Mouse (Mus musculus) liver, embryonic 12.5 days (tissue): ENCODE results near the gene Tub. TPM values are rescaled to one million over a fixed set of nuclear protein-coding genes. Genes with fewer than 3 reads are reported as not detected.

Experiments
- ATAC-seq: fragments of 200-750 bp; cut with Nextera tagmentation; 2 replicates; pipeline ENCODE4 v1.8.0; 2017; ENCODE audit warnings: moderate number of reproducible peaks, mild to moderate bottlenecking, moderate library complexity
- H3K27ac ChIP-seq: fragments of 300-500 bp; sonication (generic); 2 replicates; pipeline ENCODE4 v1.5.1; 2016; ENCODE audit warnings: mild to moderate bottlenecking
- H3K27me3 ChIP-seq: fragments of 300-500 bp; sonication (generic); replicated peaks from 2 replicates; pipeline ENCODE4 v1.6.1; 2016; ENCODE audit warnings: mild to moderate bottlenecking, moderate library complexity
- H3K36me3 ChIP-seq: fragments of 300-500 bp; sonication (generic); 2 replicates; pipeline ENCODE4 v1.6.1; 2016; ENCODE audit warnings: mild to moderate bottlenecking, moderate library complexity
- H3K4me1 ChIP-seq: fragments of 300-500 bp; sonication (generic); 2 replicates; pipeline ENCODE4 v1.6.1; 2016
- H3K4me2 ChIP-seq: fragments of 300-500 bp; sonication (generic); 2 replicates; pipeline ENCODE4 v1.6.1; 2016; ENCODE audit warnings: mild to moderate bottlenecking, moderate library complexity
- H3K4me3 ChIP-seq: fragments of 300-500 bp; sonication (generic); 2 replicates; pipeline ENCODE4 v1.5.1; 2016; ENCODE audit warnings: mild to moderate bottlenecking, moderate library complexity
- H3K9ac ChIP-seq: fragments of 300-500 bp; sonication (generic); 2 replicates; pipeline ENCODE4 v1.6.1; 2016; ENCODE audit warnings: mild to moderate bottlenecking, moderate library complexity
- H3K9me3 ChIP-seq: fragments of 300-500 bp; sonication (generic); replicated peaks from 2 replicates; pipeline ENCODE4 v1.6.1; 2016; ENCODE audit warnings: mild to moderate bottlenecking, moderate library complexity
- WGBS: fragments of 180-500 bp; shearing (Covaris S2); methylation state at CpG from one replicate; pipeline ENCODE4 v1.1.7; 2016; ENCODE audit not compliant: insufficient replicate concordance; 5-methylcytosine and 5-hydroxymethylcytosine counted together
- polyA plus RNA-seq: library from polyadenylated mRNA; unstranded; fragments of >200 nt; fragmentation: Nextera tagmentation; extraction: Ambion mirVana; gene quantifications from 2 replicates; pipeline ENCODE4 v1.2.1, GENCODE M21; 2016

The Tub gene
- polyA plus RNA-seq, 1 experiment from 2014 or later = 0.04 TPM

- H3K9me3 ChIP-seq = no peaks in the 10 kb centered on the region
- ATAC-seq = no peak
- H3K4me1 ChIP-seq = no peaks in the 10 kb centered on the region
- H3K36me3 ChIP-seq = no peaks in the 10 kb centered on the region
- H3K4me3 ChIP-seq = no peak overlapping the region
- no peak overlapping the region for H3K4me2 ChIP-seq
- WGBS = 80% methylated on average over 2 of the region's 2 CpGs
- no peak overlapping the region for H3K27ac ChIP-seq
- H3K27me3 ChIP-seq = no peaks in the 10 kb centered on the region
- H3K9ac ChIP-seq = no peak overlapping the region
Measured at GRCm38 (mm10) chr7:109045876-109046275, 95.7 kb downstream of the Tub start.

GRCm38 (mm10) chr7:109050831-109051230 is 100.7 kb downstream of the Tub start:
- H3K9ac ChIP-seq = no peak overlapping the region
- no peak overlapping the region for H3K4me2 ChIP-seq
- no peaks in the 10 kb centered on the region for H3K9me3 ChIP-seq
- no peaks in the 10 kb centered on the region for H3K4me1 ChIP-seq
- no peak overlapping the region for H3K4me3 ChIP-seq
- ATAC-seq = no peak
- WGBS = 76% methylated on average over 1 of the region's 1 CpGs
- no peaks in the 10 kb centered on the region for H3K36me3 ChIP-seq
- no peaks in the 10 kb centered on the region for H3K27me3 ChIP-seq
- H3K27ac ChIP-seq = no peak overlapping the region

GRCm38 (mm10) chr7:109059536-109059935 is 109.4 kb downstream of the Tub start:
- no peaks in the 10 kb centered on the region for H3K36me3 ChIP-seq
- H3K27ac ChIP-seq = no peak overlapping the region
- no peak overlapping the region for H3K4me3 ChIP-seq
- no peaks in the 10 kb centered on the region for H3K27me3 ChIP-seq
- H3K4me1 ChIP-seq = no peaks in the 10 kb centered on the region
- ATAC-seq = no peak
- WGBS = 58% methylated on average over 4 of the region's 4 CpGs
- no peak overlapping the region for H3K4me2 ChIP-seq
- H3K9ac ChIP-seq = no peak overlapping the region
- H3K9me3 ChIP-seq = no peaks in the 10 kb centered on the region

- no peaks in the 10 kb centered on the region for H3K9me3 ChIP-seq
- H3K9ac ChIP-seq = no peak overlapping the region
- no peaks in the 10 kb centered on the region for H3K36me3 ChIP-seq
- H3K27me3 ChIP-seq = no peaks in the 10 kb centered on the region
- WGBS = 75% methylated on average over 4 of the region's 4 CpGs
- H3K4me1 ChIP-seq = no peaks in the 10 kb centered on the region
- H3K4me2 ChIP-seq = no peak overlapping the region
- H3K4me3 ChIP-seq = no peak overlapping the region
- no peak overlapping the region for H3K27ac ChIP-seq
- ATAC-seq = no peak
Measured at GRCm38 (mm10) chr7:109069641-109070040, 119.5 kb downstream of the Tub start.

GRCm38 (mm10) chr7:109072326-109072725 is 122.2 kb downstream of the Tub start:
- Histone ChIP-seq H3K9ac (no peak overlapping the region), H3K4me1 (no peaks in the 10 kb centered on the region), H3K27me3 (no peaks in the 10 kb centered on the region), H3K4me3 (no peak overlapping the region), H3K9me3 (no peaks in the 10 kb centered on the region), H3K27ac (no peak overlapping the region), H3K36me3 (no peaks in the 10 kb centered on the region), H3K4me2 (no peak overlapping the region)
- 57% methylated on average over 5 of the region's 5 CpGs for WGBS
- ATAC-seq = no peak

GRCm38 (mm10) chr7:109082269-109083112 is 132.4 kb downstream of the Tub start:
- H3K4me3 ChIP-seq = peak overlapping the region; percentile 65
- H3K4me2 ChIP-seq = peak overlapping the region; percentile 75
- WGBS = 19% methylated on average over 12 of the region's 12 CpGs
- peak; percentile 52 for ATAC-seq
- H3K9me3 ChIP-seq = no peaks in the 10 kb centered on the region
- no peak overlapping the region for H3K27ac ChIP-seq
- peak overlapping the region; percentile 37 for H3K9ac ChIP-seq
- peaks cover 13% of the 10 kb centered on the region for H3K4me1 ChIP-seq
- H3K36me3 ChIP-seq = no peaks in the 10 kb centered on the region
- H3K27me3 ChIP-seq = peaks cover 34% of the 10 kb centered on the region

GRCm38 (mm10) chr7:109083113-109083812 is 133.1 kb downstream of the Tub start, which contains the start of gene Ric3:
Ric3 (minus strand) TSS chr7:109083331.
- whole genome bisulfite sequencing = 5% methylated on average over 50 of the region's 50 CpGs
- Histone ChIP-seq H3K36me3 (no peaks in the 10 kb centered on the region), H3K4me1 (peaks cover 13% of the 10 kb centered on the region), H3K27me3 (peaks cover 34% of the 10 kb centered on the region), H3K27ac (no peak within 1 kb of the TSS), H3K9me3 (no peaks in the 10 kb centered on the region), H3K4me2 (peak within 1 kb of the TSS; percentile 75), H3K9ac (peak within 1 kb of the TSS; percentile 37), H3K4me3 (peak within 1 kb of the TSS; percentile 65)
- peak; percentile 40 for ATAC-seq

GRCm38 (mm10) chr7:109083813-109084184 is 133.7 kb downstream of the Tub start:
- no peak overlapping the region for H3K27ac ChIP-seq
- H3K9ac ChIP-seq = no peak overlapping the region
- no peaks in the 10 kb centered on the region for H3K36me3 ChIP-seq
- no peak overlapping the region for H3K4me3 ChIP-seq
- peaks cover 13% of the 10 kb centered on the region for H3K4me1 ChIP-seq
- H3K4me2 ChIP-seq = no peak overlapping the region
- no peak for ATAC-seq
- no peaks in the 10 kb centered on the region for H3K9me3 ChIP-seq
- peaks cover 34% of the 10 kb centered on the region for H3K27me3 ChIP-seq
- 66% methylated on average over 4 of the region's 4 CpGs for WGBS

Other genes starting within 250 kb of the Tub start
- not detected in 2 replicates for gene Olfr512, start 237.0 kb upstream of the Tub start, polyA plus RNA-seq
- not detected in 2 replicates for gene Olfr513, start 199.4 kb upstream of the Tub start, polyA plus RNA-seq
- gene Olfr514, start 124.3 kb upstream of the Tub start, polyA plus RNA-seq = not detected in 2 replicates
- gene Olfr516, start 99.8 kb upstream of the Tub start, polyA plus RNA-seq = not detected in 2 replicates
- gene Olfr517, start 78.0 kb upstream of the Tub start, polyA plus RNA-seq = not detected in 2 replicates
- not detected in 2 replicates for gene Olfr518, start 65.3 kb upstream of the Tub start, polyA plus RNA-seq
- gene Olfr519, start 55.9 kb upstream of the Tub start, polyA plus RNA-seq = not detected in 2 replicates
- gene Nlrp10, start 20.2 kb upstream of the Tub start, polyA plus RNA-seq = 0.08 and 0.10 TPM in 2 replicates
- 60.3 and 61.3 TPM in 2 replicates for gene Eif3f, start 15.9 kb upstream of the Tub start, polyA plus RNA-seq
- 0.93 and 1.1 TPM in 2 replicates for gene Ric3, start 133.0 kb downstream of the Tub start, polyA plus RNA-seq
- gene Lmo1, start 224.9 kb downstream of the Tub start, polyA plus RNA-seq = 1.7 and 1.8 TPM in 2 replicates